Mouse (Mus musculus): Measurements from ENCODE around the gene Acsl5. TPM values are rescaled to one million over a fixed set of nuclear protein-coding genes. Genes with fewer than 3 reads are reported as not detected.

Acsl5 gene
- polyA plus RNA-seq (2015; fragmentation: Illumina TruSeq; extraction: RNeasy Lipid Tissue Mini Kit (QIAGEN cat#74804); ENCODE audit: insufficient read depth, low replicate concordance), result 87.9 TPM

DNA sequence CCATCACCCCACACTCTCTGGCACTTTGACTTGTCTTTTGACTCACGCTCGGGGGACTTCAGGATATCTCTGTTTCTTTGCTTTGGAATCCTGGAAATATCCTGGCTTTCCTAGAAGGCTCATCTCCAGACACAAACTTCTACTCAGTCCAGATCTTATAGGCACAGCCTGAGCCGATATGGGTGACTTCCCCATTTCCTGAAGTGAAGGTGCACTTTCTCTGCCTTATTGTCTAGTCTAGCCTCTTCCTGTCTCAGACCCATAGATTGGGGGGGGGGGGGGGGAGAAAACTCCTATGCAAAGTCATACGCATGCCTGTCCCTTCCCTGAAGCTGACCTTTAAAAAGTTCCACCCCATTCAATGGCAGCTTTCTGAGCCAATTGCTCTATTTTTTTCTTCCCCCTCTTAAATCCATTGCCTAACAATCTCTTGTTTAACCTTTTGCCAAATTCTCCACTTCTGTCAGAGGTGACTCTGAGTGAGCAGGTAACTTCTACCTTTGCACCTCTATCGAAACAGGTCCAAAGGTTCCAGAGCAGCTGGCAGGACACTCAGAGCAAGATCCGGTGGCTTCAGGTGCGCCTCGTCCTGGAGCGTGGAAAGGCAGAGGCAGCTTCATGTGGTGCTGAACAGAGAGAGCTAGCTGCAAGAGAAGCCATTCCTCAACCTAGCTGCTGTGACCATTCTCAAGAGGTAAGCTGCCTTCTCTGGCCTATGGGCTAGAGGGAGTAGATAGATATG is at the start of gene Acsl5:
Gene Acsl5 (plus strand): TSS at position 556 of the 742 bp plus-strand sequence.

DNA sequence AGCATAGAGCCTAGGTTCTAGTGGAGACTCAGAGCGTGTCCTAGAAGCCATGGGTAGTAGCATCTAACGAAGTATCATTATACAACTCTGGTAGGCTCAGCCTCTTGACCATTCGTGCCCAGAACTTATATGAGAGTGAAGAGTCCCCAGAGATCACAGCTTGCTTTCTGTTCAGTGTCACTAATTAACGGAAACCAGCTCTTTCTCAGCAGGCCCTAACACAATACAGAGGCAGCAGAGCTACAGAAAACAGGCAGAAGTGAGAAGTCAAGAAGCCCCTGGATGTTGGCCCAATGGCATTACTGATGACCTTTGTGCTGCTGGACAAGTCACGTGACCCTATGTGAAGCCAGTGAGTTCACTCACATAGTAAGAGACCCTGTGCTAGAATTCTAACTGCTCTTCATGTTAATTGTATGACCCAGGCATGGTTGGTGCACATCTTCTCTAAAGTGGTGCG is 10.5 kb upstream of the Acsl5 start, which contains the start of gene Gucy2g:
Gene Gucy2g (minus strand): TSS at position 51 of the 460 bp plus-strand sequence.

DNA sequence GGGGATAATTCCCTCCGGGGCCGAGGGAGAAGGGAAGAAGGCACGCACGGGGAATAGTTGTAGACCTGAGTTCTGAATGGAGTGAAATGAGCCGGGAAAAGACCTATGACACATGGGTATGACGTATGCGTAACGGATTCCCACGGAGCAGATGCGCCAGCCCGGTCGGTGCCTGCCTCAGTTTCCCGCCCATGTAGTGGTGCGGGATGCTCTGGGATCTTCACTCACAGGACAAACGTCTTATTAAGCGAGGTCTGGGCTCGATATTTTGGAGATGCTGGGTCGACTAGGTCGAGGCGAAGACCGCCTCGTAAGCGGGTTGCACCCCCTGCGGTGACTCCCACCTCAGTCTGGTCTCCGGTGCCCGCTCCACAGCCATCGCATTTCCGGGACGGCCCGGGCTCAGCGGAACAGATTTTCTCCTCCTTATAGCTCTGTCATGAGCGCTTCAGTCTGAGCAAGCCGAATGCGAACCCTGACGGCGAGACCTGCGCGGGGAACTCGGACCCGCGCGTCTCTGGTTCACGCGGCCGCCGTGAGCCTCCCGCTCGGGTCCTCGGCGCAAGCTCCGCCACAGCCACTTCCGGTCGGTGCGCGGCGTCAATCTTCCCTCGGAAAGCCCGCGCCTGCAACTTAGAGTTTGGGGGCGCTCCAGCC is 63.8 kb downstream of the Acsl5 start, which contains the start of gene Zdhhc6:
Gene Zdhhc6 (minus strand): TSS at position 581 of the 657 bp plus-strand sequence.

GRCm38 (mm10) chr19:55316109-55316714 is 64.5 kb downstream of the Acsl5 start, which contains the start of gene Vti1a:
Gene Vti1a, plus strand, starts transcription at chr19:55316295.

Other genes with a start within 250 kb of the Acsl5 start
- 9.9 TPM for gene Gpam, start 124.7 kb upstream of the Acsl5 start, polyA plus RNA-seq (2015; fragmentation: Illumina TruSeq; extraction: RNeasy Lipid Tissue Mini Kit (QIAGEN cat#74804); ENCODE audit: insufficient read depth, low replicate concordance)
- gene Tectb, start 71.2 kb upstream of the Acsl5 start, polyA plus RNA-seq (2015; fragmentation: Illumina TruSeq; extraction: RNeasy Lipid Tissue Mini Kit (QIAGEN cat#74804); ENCODE audit: insufficient read depth, low replicate concordance), result not detected
- 0.29 TPM for gene Gucy2g, start 10.7 kb upstream of the Acsl5 start, polyA plus RNA-seq (2015; fragmentation: Illumina TruSeq; extraction: RNeasy Lipid Tissue Mini Kit (QIAGEN cat#74804); ENCODE audit: insufficient read depth, low replicate concordance)
- gene Zdhhc6, start 64.1 kb downstream of the Acsl5 start, polyA plus RNA-seq (2015; fragmentation: Illumina TruSeq; extraction: RNeasy Lipid Tissue Mini Kit (QIAGEN cat#74804); ENCODE audit: insufficient read depth, low replicate concordance), result 48.3 TPM
- 28.9 TPM for gene Vti1a, start 64.4 kb downstream of the Acsl5 start, polyA plus RNA-seq (2015; fragmentation: Illumina TruSeq; extraction: RNeasy Lipid Tissue Mini Kit (QIAGEN cat#74804); ENCODE audit: insufficient read depth, low replicate concordance)